ENCODE assay signal across 23 mouse cellular contexts in the genomic region with DNA sequence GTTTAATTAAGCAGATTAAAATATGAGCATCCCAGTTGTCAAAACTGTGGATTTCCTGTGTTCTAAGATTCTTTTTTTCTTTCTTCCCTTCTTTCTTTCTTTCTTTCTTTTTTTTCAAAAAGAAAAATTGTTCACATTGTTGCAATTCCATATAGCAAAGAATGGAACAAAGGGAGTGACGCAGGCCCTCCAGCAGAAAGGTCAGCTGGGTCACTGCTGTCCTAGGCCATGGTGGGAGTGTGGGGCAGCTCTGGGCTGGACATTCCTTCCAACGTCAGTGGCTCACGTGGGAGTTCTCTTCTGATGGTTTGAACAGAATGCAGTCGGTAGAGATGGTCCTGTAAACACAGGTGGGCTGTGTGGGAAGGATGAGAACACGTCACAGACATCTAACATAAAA.
"Had no signal": no experiment of that assay in that cellular context is flagged by ENCODE, and none has a peak within 500 bp of the region (broad histone marks: within the 10 kb centered on the region; RNA-seq: fewer than 3 reads in every experiment).

No protein-coding gene starts in this region.

- H3K4me2 ChIP-seq: heart, embryonic 12.5 days; hindbrain, embryonic 14.5 days; limb, embryonic 13.5 days; limb, embryonic 15.5 days; liver, embryonic 12.5 days had no signal

- H3K9me3 ChIP-seq: heart, embryonic 10.5 days; heart, embryonic 12.5 days; intestine, embryonic 15.5 days; limb, embryonic 13.5 days; limb, embryonic 15.5 days; liver, embryonic 12.5 days had no signal

- H3K27ac ChIP-seq: gastrocnemius, adult 2 months; heart, embryonic 10.5 days; hindbrain, embryonic 14.5 days; intestine, embryonic 15.5 days; kidney, postnatal 0 days; layer of hippocampus, adult 2 months; limb, embryonic 13.5 days; limb, embryonic 15.5 days; liver, embryonic 12.5 days; liver, embryonic 14.5 days had no signal

- ATAC-seq: hindbrain, embryonic 16.5 days; inflammation-experienced regulatory T-cells, adult 6 months; liver, embryonic 12.5 days had no signal

- H3K27me3 ChIP-seq: heart, embryonic 12.5 days; intestine, embryonic 15.5 days; limb, embryonic 13.5 days; limb, embryonic 15.5 days; liver, embryonic 12.5 days had no signal

- H3K36me3 ChIP-seq: heart, embryonic 10.5 days; heart, embryonic 12.5 days; intestine, embryonic 15.5 days; limb, embryonic 13.5 days; limb, embryonic 15.5 days; liver, embryonic 12.5 days had no signal

- DNase-seq: gastrocnemius, adult 2 months; gastrocnemius, postnatal 10 days; gastrocnemius, postnatal 25 days; heart, adult 18-20 months; heart, postnatal 10 days; heart, postnatal 4 days; kidney, adult 18-20 months; kidney, postnatal 25 days; kidney, postnatal 4 days; layer of hippocampus, postnatal 36 days; left cerebral cortex, postnatal 4 days had no signal

- H3K4me3 ChIP-seq: gastrocnemius, adult 2 months; heart, embryonic 10.5 days; heart, embryonic 12.5 days; intestine, embryonic 15.5 days; layer of hippocampus, adult 2 months; limb, embryonic 13.5 days; limb, embryonic 15.5 days; liver, embryonic 12.5 days had no signal

- H3K9ac ChIP-seq: heart, embryonic 12.5 days; hindbrain, embryonic 14.5 days; intestine, embryonic 15.5 days; limb, embryonic 13.5 days; limb, embryonic 15.5 days; liver, embryonic 12.5 days; liver, embryonic 14.5 days had no signal
